Mouse (Mus musculus) neural tube, embryonic 15.5 days (tissue): ENCODE measurements around the gene Mtx2. TPM values are rescaled to one million over a fixed set of nuclear protein-coding genes. Genes with fewer than 3 reads are reported as not detected.

Experiments
- ATAC-seq: fragments of 200-750 bp; cut with Nextera tagmentation; 2 replicates; pipeline ENCODE4 v1.8.0; 2017; ENCODE audit warnings: mild to moderate bottlenecking, moderate TSS enrichment, moderate library complexity; ENCODE audit not compliant: low FRiP score
- H3K27ac ChIP-seq: fragments of 300-500 bp; sonication (generic); replicated peaks from 2 replicates; pipeline ENCODE4 v1.5.1; 2015; ENCODE audit warnings: mild to moderate bottlenecking, inconsistent platforms
- H3K27me3 ChIP-seq: fragments of 300-500 bp; sonication (generic); replicated peaks from 2 replicates; pipeline ENCODE4 v1.6.1; 2015; ENCODE audit warnings: inconsistent platforms
- H3K36me3 ChIP-seq: fragments of 300-500 bp; sonication (generic); 2 replicates; pipeline ENCODE4 v1.6.1; 2015; ENCODE audit warnings: inconsistent platforms
- H3K4me1 ChIP-seq: fragments of 300-500 bp; sonication (generic); 2 replicates; pipeline ENCODE4 v1.6.1; 2015; ENCODE audit warnings: inconsistent platforms
- H3K4me2 ChIP-seq: fragments of 300-500 bp; sonication (generic); 2 replicates; pipeline ENCODE4 v1.6.1; 2015; ENCODE audit warnings: inconsistent platforms, mild to moderate bottlenecking, moderate library complexity
- H3K4me3 ChIP-seq: fragments of 300-500 bp; sonication (generic); replicated peaks from 2 replicates; pipeline ENCODE4 v1.5.1; 2015; ENCODE audit warnings: mild to moderate bottlenecking, inconsistent platforms
- H3K9ac ChIP-seq: fragments of 300-500 bp; sonication (generic); replicated peaks from 2 replicates; pipeline ENCODE4 v1.6.1; 2015; ENCODE audit warnings: mild to moderate bottlenecking, inconsistent platforms
- H3K9me3 ChIP-seq: fragments of 300-500 bp; sonication (generic); replicated peaks from 2 replicates; pipeline ENCODE4 v1.6.1; 2016; ENCODE audit warnings: inconsistent platforms
- WGBS: fragments of 180-500 bp; shearing (Covaris S2); methylation state at CpG from one replicate; pipeline ENCODE4 v1.1.7; 2015; ENCODE audit warnings: mixed read lengths; 5-methylcytosine and 5-hydroxymethylcytosine counted together
- polyA plus RNA-seq: library from polyadenylated mRNA; unstranded; fragments of >200 nt; fragmentation: Nextera tagmentation; extraction: Ambion mirVana; gene quantifications from 2 replicates; pipeline ENCODE4 v1.2.1, GENCODE M21; 2015

The Mtx2 gene
- polyA plus RNA-seq, 1 experiment from 2014 or later: 162 TPM

DNA sequence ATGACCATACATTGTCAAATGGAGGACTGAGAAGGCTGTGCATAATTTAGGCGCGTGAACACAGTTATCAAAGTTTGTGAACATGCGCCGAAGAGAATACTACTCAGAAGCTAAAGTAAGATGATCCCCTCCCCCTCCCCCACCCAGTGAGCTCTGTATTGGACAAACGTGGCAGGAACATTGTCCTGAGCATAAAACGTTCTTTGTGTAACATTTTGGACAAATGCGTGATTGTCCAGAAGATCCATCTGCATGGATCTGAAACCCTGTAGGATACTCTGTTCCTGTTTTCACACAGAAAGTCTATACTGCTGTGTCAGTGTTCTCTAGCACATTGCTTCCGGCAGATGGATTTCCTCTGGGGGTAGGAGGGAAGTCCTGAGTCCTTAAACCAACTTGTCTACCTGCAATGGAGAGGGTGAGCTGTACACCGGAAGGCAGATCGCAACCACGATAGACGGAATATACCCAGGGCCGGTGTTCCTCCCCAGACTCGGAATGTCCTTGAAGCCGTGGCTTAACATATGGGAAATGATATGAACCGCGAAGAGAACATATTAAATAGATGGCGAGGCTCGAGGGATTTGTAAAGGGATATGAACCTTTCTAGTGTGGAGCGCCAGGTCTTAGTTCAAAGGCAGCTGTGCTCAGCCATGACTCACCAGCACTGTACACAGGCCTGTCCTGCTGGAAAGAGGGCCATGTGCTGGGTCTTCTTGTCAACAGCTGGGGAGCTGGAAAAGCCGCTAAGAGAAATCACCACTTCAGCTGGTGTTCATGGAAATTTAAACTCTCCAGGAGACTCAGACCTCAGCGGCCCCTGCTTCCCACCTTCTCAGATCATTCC lies 100.6 kb downstream of the Mtx2 start:
- ATAC-seq: no peak
- WGBS: 71% methylated on average over 22 of the region's 22 CpGs
- Histone ChIP-seq H3K4me2 (no peak overlapping the region), H3K36me3 (no peaks in the 10 kb centered on the region), H3K27me3 (no peaks in the 10 kb centered on the region), H3K4me3 (no peak overlapping the region), H3K4me1 (0 out of 2 replicates have a peak, but pooled peaks cover 6% of the 10 kb centered on the region), H3K27ac (no peak overlapping the region), H3K9me3 (no peaks in the 10 kb centered on the region), H3K9ac (no peak overlapping the region)

Other genes starting within 250 kb of the Mtx2 start
- 39.6 and 43.4 TPM in 2 replicates for gene Lnpk, start 246.4 kb upstream of the Mtx2 start, polyA plus RNA-seq
- gene Evx2, start 166.2 kb upstream of the Mtx2 start, polyA plus RNA-seq: 0.23 and 0.42 TPM in 2 replicates
- gene Hoxd13, start 157.5 kb upstream of the Mtx2 start, polyA plus RNA-seq: 0.14 and 0.20 TPM in 2 replicates
- 0.38 and 0.43 TPM in 2 replicates for gene Hoxd12, start 150.8 kb upstream of the Mtx2 start, polyA plus RNA-seq
- 4.1 and 9.2 TPM in 2 replicates for gene Hoxd11, start 146.2 kb upstream of the Mtx2 start, polyA plus RNA-seq
- 61.8 and 83.6 TPM in 2 replicates for gene Hoxd10, start 133.9 kb upstream of the Mtx2 start, polyA plus RNA-seq
- gene Hoxd9, start 128.1 kb upstream of the Mtx2 start, polyA plus RNA-seq: 20.0 and 21.3 TPM in 2 replicates
- 12.4 and 12.5 TPM in 2 replicates for gene Hoxd8, start 121.2 kb upstream of the Mtx2 start, polyA plus RNA-seq
- gene Hoxd3, start 113.9 kb upstream of the Mtx2 start, polyA plus RNA-seq: 14.5 and 29.1 TPM in 2 replicates
- gene Hoxd4, start 113.9 kb upstream of the Mtx2 start, polyA plus RNA-seq: 4.3 and 4.5 TPM in 2 replicates
- 0.96 and 2.0 TPM in 2 replicates for gene Gm28230, start 99.1 kb upstream of the Mtx2 start, polyA plus RNA-seq
- 1.7 and 2.1 TPM in 2 replicates for gene Hoxd1, start 62.8 kb upstream of the Mtx2 start, polyA plus RNA-seq